Mouse (Mus musculus) lung, embryonic 14.5 days (tissue): ENCODE data around the gene Fam214b. TPM values are rescaled to one million over a fixed set of nuclear protein-coding genes. Genes with fewer than 3 reads are reported as not detected.
A peak's percentile ranks its signal among the peaks of the same experiment; 100 is the strongest.

Experiments
- ATAC-seq: fragments of 200-750 bp; cut with Nextera tagmentation; 2 replicates; pipeline ENCODE4 v1.8.0; 2017; ENCODE audit warnings: mild to moderate bottlenecking, moderate TSS enrichment, moderate library complexity; ENCODE audit not compliant: insufficient read depth
- DNase-seq: peaks from one replicate; pipeline ENCODE4 v3.0.0-alpha.2; 2015
- H3K27ac ChIP-seq: fragments of 300-500 bp; sonication (generic); 2 replicates; pipeline ENCODE4 v1.5.1; 2014; ENCODE audit warnings: low read depth, mild to moderate bottlenecking, moderate library complexity
- H3K27me3 ChIP-seq: fragments of 300-500 bp; sonication (generic); 2 replicates; pipeline ENCODE4 v1.6.1; 2014; ENCODE audit warnings: low read length, control low read depth; ENCODE audit not compliant: insufficient read depth
- H3K36me3 ChIP-seq: fragments of 300-500 bp; sonication (generic); 2 replicates; pipeline ENCODE4 v1.6.1; 2014; ENCODE audit warnings: control low read depth; ENCODE audit not compliant: insufficient read depth
- H3K4me1 ChIP-seq: fragments of 300-500 bp; sonication (generic); 2 replicates; pipeline ENCODE4 v1.6.1; 2014; ENCODE audit warnings: antibody characterized with exemption, control low read depth; ENCODE audit not compliant: insufficient read depth
- H3K4me2 ChIP-seq: fragments of 300-500 bp; sonication (generic); 2 replicates; pipeline ENCODE4 v1.6.1; 2014; ENCODE audit warnings: mild to moderate bottlenecking
- H3K4me3 ChIP-seq: fragments of 300-500 bp; sonication (generic); 2 replicates; pipeline ENCODE4 v1.5.1; 2014; ENCODE audit warnings: low read depth, low read length
- H3K9ac ChIP-seq: fragments of 300-500 bp; sonication (generic); 2 replicates; pipeline ENCODE4 v1.6.1; 2014
- H3K9me3 ChIP-seq: fragments of 300-500 bp; sonication (generic); 2 replicates; pipeline ENCODE4 v1.6.1; 2016; ENCODE audit warnings: low read depth, low read length, control low read depth
- CTCF ChIP-seq: IDR thresholded peaks from 2 replicates; pipeline ENCODE4 v1.5.1; 2016; ENCODE audit warnings: antibody characterized with exemption, low read depth
- WGBS: fragments of 180-500 bp; shearing (Covaris S2); extraction: QIAGEN DNeasy Blood & Tissue Kit; methylation state at CpG from one replicate; pipeline ENCODE4 v1.1.7; 2014; 5-methylcytosine and 5-hydroxymethylcytosine counted together
- polyA plus RNA-seq: library from polyadenylated mRNA; unstranded; fragments of >200 nt; fragmentation: Nextera tagmentation; extraction: Ambion mirVana; gene quantifications from 2 replicates; pipeline ENCODE4 v1.2.1, GENCODE M21; 2014

Fam214b gene
- polyA plus RNA-seq, 1 experiment from 2014 or later = 7.8 TPM

DNA sequence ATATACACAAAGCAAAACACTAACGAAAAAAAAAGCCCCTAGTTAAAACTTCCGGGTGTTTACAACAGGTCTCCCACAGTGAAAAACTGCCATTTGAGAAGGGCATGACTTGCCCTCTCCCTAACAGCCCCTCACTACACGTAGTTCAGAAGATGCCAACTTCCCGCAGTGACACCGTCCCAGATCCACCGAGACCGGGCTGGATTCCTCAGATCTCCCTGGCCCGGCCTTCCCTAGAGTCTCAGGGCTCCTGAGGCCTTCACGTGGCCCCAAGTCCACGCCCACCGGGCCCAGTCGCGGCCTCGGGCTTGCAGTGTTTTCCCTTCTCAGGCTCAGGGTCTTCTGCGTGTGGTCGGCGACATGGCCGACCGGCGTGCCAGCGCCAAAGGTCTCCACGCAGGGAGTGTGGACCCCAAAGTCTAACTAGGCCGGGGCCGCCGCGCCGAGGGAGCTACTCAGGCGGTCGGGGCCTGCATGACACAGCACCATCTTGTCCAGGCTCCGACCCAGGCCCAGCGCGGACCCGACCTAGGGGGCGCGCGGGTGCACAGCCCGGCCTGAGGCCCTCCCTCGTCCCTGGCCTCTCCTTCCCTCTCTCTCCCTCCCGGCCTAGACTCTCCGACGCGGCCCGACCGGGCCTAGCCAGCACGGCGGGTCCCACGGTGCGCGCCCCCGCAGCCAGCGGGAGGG lies 46.4 kb downstream of the Fam214b start:
- ATAC-seq (peak; percentile 86), DNase-seq (peak; percentile 84)
- under 1% methylated on average over 51 of the region's 51 CpGs for WGBS
- Histone ChIP-seq H3K4me3 (peak overlapping the region; percentile 59), H3K36me3 (peaks cover 23% of the 10 kb centered on the region), H3K27me3 (no peaks in the 10 kb centered on the region), H3K9me3 (no peaks in the 10 kb centered on the region), H3K4me1 (peaks cover 13% of the 10 kb centered on the region; the same call in 1 of the 2 replicates), H3K27ac (peak overlapping the region; percentile 100), H3K9ac (peak overlapping the region; percentile 95), H3K4me2 (peak overlapping the region; percentile 90)
- peak; percentile 45 for TF ChIP-seq CTCF

DNA sequence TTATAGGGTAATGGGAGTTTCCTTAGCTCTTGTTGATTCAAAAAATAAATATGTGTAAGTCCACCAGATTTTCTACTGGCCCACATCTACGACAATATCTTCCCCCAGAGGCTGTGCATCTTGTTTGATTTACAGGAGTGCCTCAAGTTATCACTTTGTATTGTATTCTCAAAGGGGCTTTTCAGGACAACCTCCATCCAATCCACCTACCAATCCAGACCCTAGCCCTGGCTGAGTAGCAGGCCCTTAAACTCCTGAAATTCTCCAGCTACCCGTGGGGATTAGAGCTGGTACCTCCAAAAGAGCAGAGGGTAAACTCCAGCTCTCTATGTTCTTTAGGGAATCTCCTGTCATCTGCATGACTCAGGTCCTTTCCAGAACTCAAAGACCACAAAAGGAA lies 48.0 kb downstream of the Fam214b start:
- 52% methylated on average over 2 of the region's 2 CpGs for WGBS
- Histone ChIP-seq H3K9me3 (no peaks in the 10 kb centered on the region), H3K27ac (no peak overlapping the region), H3K36me3 (peaks cover 39% of the 10 kb centered on the region), H3K27me3 (no peaks in the 10 kb centered on the region), H3K4me2 (peak overlapping the region; percentile 90), H3K9ac (no peak overlapping the region), H3K4me1 (peaks cover 13% of the 10 kb centered on the region; the same call in 1 of the 2 replicates), H3K4me3 (peak overlapping the region; percentile 59)
- TF ChIP-seq CTCF = no peak
- ATAC-seq = no peak
- DNase-seq = no peak

DNA sequence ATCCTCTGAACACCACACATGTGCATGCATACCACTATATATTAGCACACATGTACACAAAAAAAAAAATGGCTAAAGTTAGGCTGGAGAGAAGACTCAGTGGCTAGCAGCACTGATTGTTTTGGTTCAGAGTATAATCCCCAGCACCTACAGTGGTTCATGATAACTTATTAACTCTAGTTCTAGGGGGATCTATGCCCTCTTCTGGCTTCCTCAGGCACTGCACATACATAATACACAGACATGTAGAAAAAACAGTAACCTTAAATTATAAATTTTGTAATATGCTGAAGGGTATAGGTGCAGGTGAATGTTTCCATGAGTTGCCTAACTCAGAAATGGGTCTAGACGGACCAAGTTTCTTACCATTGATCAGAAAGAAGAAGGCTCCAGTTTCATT lies 57.7 kb downstream of the Fam214b start:
- no peak overlapping the region for H3K4me2 ChIP-seq
- DNase-seq (peak; percentile 16), ATAC-seq (no peak)
- H3K36me3 ChIP-seq = peaks cover 97% of the 10 kb centered on the region
- H3K4me1 ChIP-seq = no peaks in the 10 kb centered on the region
- no peaks in the 10 kb centered on the region for H3K27me3 ChIP-seq
- 67% methylated on average over 1 of the region's 1 CpGs for WGBS
- no peak overlapping the region for H3K4me3 ChIP-seq
- no peaks in the 10 kb centered on the region for H3K9me3 ChIP-seq
- no peak overlapping the region for H3K9ac ChIP-seq
- TF ChIP-seq CTCF = no peak
- no peak overlapping the region for H3K27ac ChIP-seq

Other genes with a start within 250 kb of the Fam214b start
- gene Fam205a1, start 192.3 kb downstream of the Fam214b start, polyA plus RNA-seq = 0.05 TPM in 1 of 2 replicates, not detected in the other
- 0.12 and 0.38 TPM in 2 replicates for gene Gm12394, start 189.4 kb downstream of the Fam214b start, polyA plus RNA-seq
- 0.25 and 0.42 TPM in 2 replicates for gene Fam205c, start 172.0 kb downstream of the Fam214b start, polyA plus RNA-seq
- gene Phf24, start 129.6 kb downstream of the Fam214b start, polyA plus RNA-seq = 0.43 and 0.53 TPM in 2 replicates
- gene Dnajb5, start 96.4 kb downstream of the Fam214b start, polyA plus RNA-seq = 6.3 and 6.9 TPM in 2 replicates
- gene 1700022I11Rik, start 76.6 kb downstream of the Fam214b start, polyA plus RNA-seq = 0.43 and 0.46 TPM in 2 replicates
- gene Vcp, start 45.7 kb downstream of the Fam214b start, polyA plus RNA-seq = 558 and 560 TPM in 2 replicates
- gene Fancg, start 35.7 kb downstream of the Fam214b start, polyA plus RNA-seq = 19.4 and 20.8 TPM in 2 replicates
- gene Pigo, start 20.4 kb downstream of the Fam214b start, polyA plus RNA-seq = 19.2 and 21.4 TPM in 2 replicates
- gene Stoml2, start 14.5 kb downstream of the Fam214b start, polyA plus RNA-seq = 331 and 340 TPM in 2 replicates
- gene Unc13b, start 12.7 kb upstream of the Fam214b start, polyA plus RNA-seq = 7.6 and 8.2 TPM in 2 replicates
- 0.28 and 0.42 TPM in 2 replicates for gene Atp8b5, start 220.9 kb upstream of the Fam214b start, polyA plus RNA-seq